Mouse (Mus musculus): ENCODE results near the gene Zswim4.

- TF ChIP-seq POLR2A (IDR thresholded peaks at IDR 0.05; ENCODE audit: low read depth, low read length): no peak
- no peak for TF ChIP-seq CTCF (IDR thresholded peaks at IDR 0.05; ENCODE audit: extremely low read depth, insufficient read length, insufficient replicate concordance, low read depth, low read length)
These were observed 24.2 kb upstream of the Zswim4 start for GRCm38 (mm10) chr8:84261098-84261497.
